ENCODE assay signal across 14 mouse cellular contexts in genomic region chr12:85621027-85621426, GRCm38 (mm10). TPM values are rescaled to one million over a fixed set of nuclear protein-coding genes. Genes with fewer than 3 reads are reported as not detected.
DNase-seq lines count a peak whose midpoint lies in the region; ATAC-seq and TF ChIP-seq lines count a peak whose summit lies in the region.
"Had no signal": no experiment of that assay in that cellular context is flagged by ENCODE, and none has a peak within 500 bp of the region (broad histone marks: within the 10 kb centered on the region; RNA-seq: fewer than 3 reads in every experiment).

No protein-coding gene starts in this region.

- no peak for TF ChIP-seq CTCF in left cerebral cortex, adult 2 months (IDR thresholded peaks at IDR 0.05)
- TF ChIP-seq CTCF in stomach, postnatal 0 days (IDR thresholded peaks at IDR 0.05; ENCODE audit: low read depth) = no peak

- H3K9me3 ChIP-seq in hindbrain, embryonic 10.5 days = no peaks in the 10 kb centered on the region
- no peaks in the 10 kb centered on the region for H3K9me3 ChIP-seq in midbrain, embryonic 13.5 days
- no peaks in the 10 kb centered on the region for H3K9me3 ChIP-seq in stomach, postnatal 0 days (ENCODE audit: control insufficient read depth, low read length)
- H3K9me3 ChIP-seq: embryonic facial prominence, embryonic 15.5 days; kidney, embryonic 15.5 days had no signal

- peak overlapping the region; percentile 74 for H3K27ac ChIP-seq in left cerebral cortex, adult 2 months
- H3K27ac ChIP-seq in hindbrain, embryonic 10.5 days = peak overlapping the region; percentile 79
- peak overlapping the region; percentile 75 for H3K27ac ChIP-seq in midbrain, embryonic 13.5 days
- H3K27ac ChIP-seq in stomach, postnatal 0 days (replicated peaks) = no peak overlapping the region
- H3K27ac ChIP-seq: embryonic facial prominence, embryonic 15.5 days; kidney, embryonic 15.5 days had no signal

- peaks cover 49% of the 10 kb centered on the region for H3K4me1 ChIP-seq in hindbrain, embryonic 10.5 days (replicated peaks)
- H3K4me1 ChIP-seq in midbrain, embryonic 13.5 days (replicated peaks) = peaks cover 31% of the 10 kb centered on the region
- peaks cover 4% of the 10 kb centered on the region; the same call in 1 of the 2 replicates for H3K4me1 ChIP-seq in stomach, postnatal 0 days (replicated peaks; ENCODE audit: control insufficient read depth, insufficient read depth)

- no peak for ATAC-seq in midbrain, embryonic 13.5 days
- ATAC-seq in stomach, postnatal 0 days (ENCODE audit: low FRiP score, low TSS enrichment) = no peak
- ATAC-seq: CD4-positive, CD25-positive, alpha-beta regulatory T cell, adult 4 months; lung, postnatal 0 days had no signal

- no peaks in the 10 kb centered on the region for H3K36me3 ChIP-seq in hindbrain, embryonic 10.5 days
- H3K36me3 ChIP-seq in midbrain, embryonic 13.5 days = no peaks in the 10 kb centered on the region; the same call in 1 of the 2 replicates
- no peaks in the 10 kb centered on the region for H3K36me3 ChIP-seq in stomach, postnatal 0 days (ENCODE audit: control insufficient read depth, insufficient read depth, low read length)

- no peak for TF ChIP-seq EP300 in stomach, postnatal 0 days (optimal IDR thresholded peaks at IDR 0.05)

- H3K4me3 ChIP-seq in left cerebral cortex, adult 2 months = no peak overlapping the region
- H3K4me3 ChIP-seq in hindbrain, embryonic 10.5 days = no peak overlapping the region
- no peak overlapping the region for H3K4me3 ChIP-seq in midbrain, embryonic 13.5 days (replicated peaks)
- H3K4me3 ChIP-seq in stomach, postnatal 0 days (ENCODE audit: low read depth, low read length) = no peak overlapping the region
- H3K4me3 ChIP-seq: embryonic facial prominence, embryonic 15.5 days; kidney, embryonic 15.5 days had no signal

- intact Hi-C loops in left cerebral cortex, adult 2 months (cut with DNase I) = no loop called here

- no peaks in the 10 kb centered on the region for H3K27me3 ChIP-seq in hindbrain, embryonic 10.5 days (ENCODE audit: insufficient read depth, poor library complexity, severe bottlenecking)
- H3K27me3 ChIP-seq in midbrain, embryonic 13.5 days = no peaks in the 10 kb centered on the region
- H3K27me3 ChIP-seq in stomach, postnatal 0 days (ENCODE audit: control insufficient read depth, insufficient read depth, low read length) = no peaks in the 10 kb centered on the region
- H3K27me3 ChIP-seq: embryonic facial prominence, embryonic 15.5 days; kidney, embryonic 15.5 days had no signal

- WGBS in hindbrain, embryonic 10.5 days = 56% methylated on average over 6 of the region's 6 CpGs
- WGBS in midbrain, embryonic 13.5 days = 51% methylated on average over 6 of the region's 6 CpGs
- WGBS in stomach, postnatal 0 days = 63% methylated on average over 6 of the region's 6 CpGs

- no peak for DNase-seq in left cerebral cortex, adult 2 months (ENCODE audit: extremely low spot score in 1 of 2, low spot score in 2 of 2)
- no peak for DNase-seq in left cerebral cortex, adult 9 months (ENCODE audit: low spot score in 2 of 2)
- DNase-seq in hindbrain, embryonic 10.5 days (ENCODE audit: low spot score) = no peak
- no peak for DNase-seq in stomach, postnatal 0 days (ENCODE audit: low spot score)
- DNase-seq in layer of hippocampus, postnatal 10 days (ENCODE audit: low spot score in 2 of 2) = no peak
- no peak for DNase-seq in adrenal gland, adult 8-10 months
- DNase-seq: cerebellum, adult 9-10 months; layer of hippocampus, postnatal 36 days; thymus, postnatal 14 days had no signal

- no peak overlapping the region for H3K4me2 ChIP-seq in midbrain, embryonic 13.5 days (replicated peaks)
- H3K4me2 ChIP-seq in stomach, postnatal 0 days (replicated peaks; ENCODE audit: low read depth) = no peak overlapping the region
- H3K4me2 ChIP-seq: embryonic facial prominence, embryonic 15.5 days; kidney, embryonic 15.5 days had no signal

- no peak overlapping the region for H3K9ac ChIP-seq in midbrain, embryonic 13.5 days (replicated peaks)
- H3K9ac ChIP-seq in stomach, postnatal 0 days (ENCODE audit: low read length) = no peak overlapping the region
- H3K9ac ChIP-seq: embryonic facial prominence, embryonic 15.5 days; kidney, embryonic 15.5 days had no signal

RNA-seq across cellular contexts. Expression of gene Jdp2, which starts 22.2 kb away (rescaled TPM):
- total RNA-seq in left cerebral cortex, adult 2 months (2021) = 10 to 100 TPM; 81.5 to 95.1 TPM
- polyA plus RNA-seq in hindbrain, embryonic 10.5 days (2016; fragmentation: Nextera tagmentation; extraction: Ambion mirVana) = 0.25 TPM in 1 of 2 replicates, not detected in the other
- polyA plus RNA-seq in midbrain, embryonic 13.5 days (2015; fragmentation: Nextera tagmentation; extraction: Ambion mirVana) = 0.24 and 0.34 TPM in 2 replicates
- polyA plus RNA-seq in stomach, postnatal 0 days (2015; fragmentation: Nextera tagmentation; extraction: Ambion mirVana) = 0.63 and 0.65 TPM in 2 replicates
- total RNA-seq in layer of hippocampus, postnatal 10 days (2021) = 10 to 100 TPM; 21.4 to 22.8 TPM
- 10 to 100 TPM; 13.0 to 20.5 (median 15.2) TPM for total RNA-seq in adrenal gland, adult 8-10 months (2022)
